Mouse (Mus musculus): ENCODE measurements around the gene Dusp13. TPM values are rescaled to one million over a fixed set of nuclear protein-coding genes. Genes with fewer than 3 reads are reported as not detected.

Dusp13 gene
- total RNA-seq, 2 experiments from 2014 or later: not detected

DNA sequence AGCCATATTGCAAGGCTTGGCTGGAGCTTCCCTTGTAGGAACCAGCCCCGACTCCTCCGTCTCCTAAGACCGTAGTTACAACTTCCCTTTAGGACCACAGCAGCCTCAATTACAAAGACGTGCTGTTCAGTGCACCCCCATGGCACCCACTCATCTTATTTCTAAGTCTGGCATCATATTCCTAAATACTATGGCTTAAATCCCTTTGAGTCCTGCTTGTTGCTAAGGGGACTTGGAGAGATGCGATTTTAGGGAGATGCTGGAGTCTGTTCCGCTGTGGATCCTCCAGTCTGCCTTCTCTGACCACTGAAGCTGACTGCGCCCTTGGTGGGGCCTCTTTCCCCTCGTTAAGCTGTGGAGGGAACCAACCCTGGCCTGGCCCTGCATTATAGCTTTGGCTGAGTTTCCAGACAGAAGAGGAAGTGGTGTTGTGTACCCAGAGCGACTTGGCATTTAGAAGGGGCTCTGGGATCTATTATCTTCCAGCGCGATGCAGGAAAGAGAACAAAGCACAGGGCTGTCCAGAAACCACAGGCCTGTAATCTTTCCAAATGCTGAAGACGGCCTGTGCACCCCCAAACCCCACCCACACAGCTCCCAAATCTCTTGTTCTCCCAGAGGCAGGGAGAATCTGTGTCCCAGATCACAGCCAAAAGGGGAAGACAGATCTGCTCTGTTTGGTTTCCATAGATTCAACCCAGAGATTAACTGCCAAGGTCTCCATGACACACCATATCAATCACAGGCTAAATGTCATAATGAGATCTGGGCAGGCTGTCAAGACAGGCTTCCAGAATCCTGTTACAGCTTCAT, 44.0 kb downstream of the Dusp13 start:
- peak; percentile 85 for ATAC-seq (replicated peaks; ENCODE audit: poor library complexity)

DNA sequence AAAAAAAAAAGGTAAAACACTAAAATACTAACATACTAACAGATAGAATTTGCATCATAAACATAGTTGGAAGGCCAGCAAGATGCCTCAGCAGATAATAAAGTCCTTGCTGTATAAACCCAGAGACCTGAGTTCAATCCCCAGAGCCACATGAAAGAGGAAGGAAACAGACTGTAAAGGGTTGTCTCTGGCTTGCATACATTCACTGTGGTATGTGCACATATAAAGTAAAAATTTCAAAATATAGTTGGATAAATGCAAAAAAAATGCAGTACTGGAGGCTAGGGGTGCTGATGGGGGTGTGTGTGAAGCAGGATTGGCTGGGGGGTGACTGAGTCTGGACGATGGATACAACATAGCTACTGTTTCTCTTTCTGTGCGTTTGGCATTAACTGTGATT, 45.5 kb downstream of the Dusp13 start:
- peak; percentile 41 for ATAC-seq (replicated peaks; ENCODE audit: poor library complexity)

DNA sequence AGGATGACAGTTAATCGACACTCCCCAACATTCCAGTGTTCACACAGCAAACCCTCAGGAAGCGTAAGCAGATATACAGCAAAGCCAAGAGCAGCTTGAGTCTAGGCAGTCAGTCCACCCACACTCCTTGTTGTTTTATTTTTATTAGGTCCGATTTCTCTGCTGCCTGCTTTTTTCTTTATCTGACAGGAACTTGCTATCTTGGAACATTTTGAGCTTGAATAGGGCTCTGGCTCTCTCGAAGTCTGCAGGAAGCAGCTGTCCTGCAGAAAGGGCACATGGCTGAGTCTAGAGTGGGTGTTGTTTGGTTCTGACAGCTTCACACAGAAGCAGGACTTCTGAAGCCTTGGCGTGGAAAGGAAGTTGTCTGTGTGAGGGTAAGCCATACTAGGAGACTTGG, 47.7 kb downstream of the Dusp13 start:
- ATAC-seq (replicated peaks; ENCODE audit: poor library complexity): no peak

DNA sequence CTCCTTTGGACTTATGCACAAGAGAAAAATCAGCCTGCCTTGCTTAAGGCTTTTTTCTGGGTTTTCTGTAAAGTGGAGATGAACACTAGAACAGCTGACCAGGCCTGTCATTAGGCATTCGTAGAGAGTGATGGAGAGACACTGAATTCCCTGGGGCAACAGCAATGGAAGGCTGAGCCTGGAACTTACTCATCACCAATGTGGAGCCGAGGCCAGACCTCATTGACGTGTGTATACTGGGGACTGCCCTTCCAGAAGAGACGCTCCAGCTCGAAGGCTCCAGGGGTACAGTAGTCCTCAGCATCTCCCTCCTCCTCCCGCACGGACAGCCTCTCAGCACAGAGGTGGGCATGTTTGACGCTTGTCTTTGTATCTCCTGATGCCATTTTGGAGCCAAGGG, 48.3 kb downstream of the Dusp13 start:
- no peak for ATAC-seq (replicated peaks; ENCODE audit: poor library complexity)

DNA sequence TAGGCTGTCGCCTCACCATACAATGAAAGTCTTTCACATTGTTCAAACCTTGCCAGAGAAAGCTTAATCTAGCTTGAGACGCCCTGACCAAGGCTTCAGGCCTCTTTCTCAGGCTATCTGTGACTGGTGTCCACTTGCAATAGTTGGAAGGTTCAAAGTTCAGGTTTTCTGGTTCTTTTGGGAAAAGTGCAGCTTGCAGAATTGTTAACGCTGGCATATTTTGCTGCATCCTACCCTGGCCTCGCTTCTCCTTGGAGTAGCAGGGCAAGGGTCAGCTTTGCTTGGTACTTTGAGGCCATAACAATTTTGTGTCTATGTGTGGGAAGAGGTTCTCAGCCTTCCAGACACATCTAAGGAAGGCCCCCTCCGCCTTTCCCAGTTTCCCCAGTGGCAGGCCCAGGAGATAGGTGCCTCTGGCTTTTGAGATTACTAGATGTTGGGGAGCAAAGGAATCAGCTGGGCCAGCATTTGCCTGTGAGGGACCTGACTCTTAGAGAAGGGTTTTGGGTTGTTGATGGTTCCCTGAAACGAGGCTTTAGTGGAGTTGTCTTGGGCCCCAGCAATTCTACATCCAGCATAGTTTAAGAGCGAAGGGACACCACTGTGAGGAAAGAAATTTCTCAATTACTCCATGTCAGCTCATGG, 54.7 kb downstream of the Dusp13 start:
- ATAC-seq (replicated peaks; ENCODE audit: poor library complexity): no peak

DNA sequence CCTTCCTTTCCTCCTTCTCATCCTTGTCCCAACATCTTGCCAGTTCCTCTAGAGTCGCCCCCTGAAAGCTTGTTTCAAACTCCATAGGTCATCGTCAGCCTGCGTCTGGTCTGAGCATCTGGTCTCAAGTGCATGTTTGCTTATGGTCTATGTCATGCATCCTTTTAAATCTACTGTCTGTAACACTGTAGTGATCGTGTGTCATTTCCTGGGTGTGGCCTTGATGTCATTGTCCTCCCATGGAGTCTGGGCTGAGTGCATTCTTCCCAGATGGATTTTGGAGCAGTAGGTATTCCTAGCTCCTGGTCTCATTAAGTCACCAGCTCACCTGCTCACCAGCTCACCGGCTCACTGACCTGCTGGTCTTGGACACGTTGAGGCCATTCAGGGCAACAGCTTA, 56.0 kb downstream of the Dusp13 start:
- ATAC-seq (replicated peaks; ENCODE audit: poor library complexity): no peak

DNA sequence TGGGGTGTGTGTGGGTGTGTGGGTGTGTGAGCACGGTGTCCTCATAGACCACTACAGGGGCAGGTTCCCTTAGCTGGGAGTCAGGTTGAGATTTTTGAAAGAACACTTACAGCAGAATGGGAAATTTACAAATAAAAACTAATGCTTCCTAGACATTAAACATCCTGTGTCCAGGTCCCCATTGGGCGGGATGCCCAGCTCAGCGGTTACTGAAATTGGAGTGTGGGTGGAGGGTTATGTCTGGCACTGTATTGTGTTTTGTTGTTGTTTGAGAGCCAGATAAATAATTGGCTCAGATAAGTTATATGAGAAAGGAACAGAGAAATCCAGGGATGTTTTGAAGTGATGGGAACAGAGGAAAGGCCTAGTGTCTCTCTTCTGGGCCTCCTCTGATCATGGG, 59.9 kb downstream of the Dusp13 start:
- ATAC-seq (replicated peaks; ENCODE audit: poor library complexity): no peak

DNA sequence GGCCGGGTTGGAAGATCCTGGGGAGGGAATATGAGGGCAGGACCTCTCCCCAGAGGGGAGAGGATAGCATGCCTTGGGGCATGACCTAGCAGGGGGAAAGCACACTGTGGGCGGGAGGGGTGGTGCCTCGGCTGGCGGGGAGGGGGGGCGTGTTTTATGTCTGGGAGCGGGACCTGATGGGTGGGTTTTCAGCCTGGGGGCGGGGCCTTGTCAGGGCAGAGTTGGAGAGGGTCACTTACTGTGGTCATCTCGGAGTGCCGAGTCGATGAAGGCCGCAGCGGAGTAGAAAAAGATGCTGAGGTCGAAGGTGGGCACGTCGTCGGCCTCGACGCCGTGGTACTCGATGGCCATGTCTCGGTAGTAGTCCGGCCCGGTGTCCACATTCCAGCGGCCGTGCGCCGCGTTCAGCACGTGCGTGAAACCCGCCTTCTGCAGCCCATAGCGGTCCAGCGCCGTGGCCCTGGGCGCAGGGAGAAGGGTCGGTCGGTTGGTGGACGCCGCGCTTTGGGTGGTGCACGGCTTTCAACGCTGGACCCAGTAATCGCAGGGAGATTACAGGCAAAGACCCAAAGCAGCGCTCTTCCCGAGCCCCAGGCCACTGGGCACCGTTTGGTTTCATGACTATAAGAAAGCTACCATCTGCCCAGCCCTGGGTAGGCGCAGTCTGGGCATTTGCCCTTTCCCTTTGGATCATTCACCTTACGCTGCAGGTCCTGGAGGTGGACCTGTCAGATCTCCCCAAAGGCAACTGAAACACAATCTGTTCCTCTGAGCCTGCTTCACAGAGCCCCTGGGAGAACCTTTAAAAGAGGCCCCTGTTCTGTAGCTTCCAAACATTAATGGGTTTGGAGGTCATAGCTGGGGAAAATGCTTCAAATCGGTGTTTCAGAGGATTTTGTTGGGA, 64.4 kb downstream of the Dusp13 start:
- ATAC-seq (replicated peaks; ENCODE audit: poor library complexity): no peak

DNA sequence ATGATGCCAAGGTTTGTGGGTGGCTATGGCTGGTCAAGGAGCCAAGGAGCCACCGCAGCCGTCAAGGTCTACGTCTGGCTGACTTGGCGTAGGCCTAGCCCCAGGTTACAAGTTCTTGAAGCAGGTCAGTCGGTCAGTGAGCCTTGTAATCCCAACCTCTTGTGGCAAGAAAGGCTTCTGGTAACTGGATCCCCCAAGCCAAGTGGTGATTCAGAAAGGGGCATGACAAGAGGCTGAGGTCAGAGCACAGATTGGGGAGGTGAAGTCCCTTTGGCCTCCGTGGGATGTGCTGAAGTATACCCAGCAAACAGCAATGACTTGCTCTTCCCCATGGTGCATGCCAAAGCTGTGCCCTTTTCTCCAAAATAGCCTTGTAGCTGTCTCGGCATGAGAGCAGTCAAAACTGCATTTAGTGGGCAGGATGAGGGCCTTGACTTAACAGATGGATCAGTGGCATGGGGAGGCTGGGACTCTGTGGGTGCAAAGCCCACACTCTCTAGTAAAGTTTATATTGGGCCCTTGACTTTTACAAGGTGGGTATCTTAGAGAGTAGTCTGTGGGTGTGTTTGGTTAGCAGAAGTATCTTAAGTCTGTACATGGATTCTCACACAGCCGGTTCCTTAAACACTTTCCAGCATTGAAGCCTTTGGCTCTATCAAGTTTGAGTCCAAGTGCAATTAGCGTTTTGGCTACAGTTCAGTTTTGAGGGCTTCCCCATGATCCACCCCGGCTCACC, 65.4 kb downstream of the Dusp13 start:
- no peak for ATAC-seq (replicated peaks; ENCODE audit: poor library complexity)

DNA sequence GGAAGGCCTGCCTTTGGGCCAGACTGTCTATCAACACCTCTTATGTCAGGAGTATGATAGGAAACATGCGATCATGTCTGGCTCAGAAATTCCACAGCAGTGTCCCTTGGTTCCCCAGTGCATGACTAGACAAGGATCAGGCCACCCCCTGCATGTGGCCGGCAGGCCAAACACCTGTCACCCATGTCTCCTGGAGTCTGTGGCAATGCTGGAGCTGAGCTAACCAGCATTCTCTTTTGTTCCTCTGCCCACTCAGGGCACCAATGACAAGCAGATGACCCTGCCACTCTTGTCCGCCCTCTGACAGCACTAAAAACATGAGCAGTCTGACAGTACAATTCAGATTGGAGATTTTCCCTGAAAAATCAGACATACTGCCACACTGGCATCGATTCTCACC, 67.1 kb downstream of the Dusp13 start:
- ATAC-seq (replicated peaks; ENCODE audit: poor library complexity): no peak

Other genes starting within 250 kb of the Dusp13 start
- gene Dupd1, start 36.6 kb downstream of the Dusp13 start, total RNA-seq (2015): not detected in 2 replicates
- not detected in 2 replicates for gene Dupd1, start 36.6 kb downstream of the Dusp13 start, total RNA-seq (2017)
- gene Samd8, start 650 bp downstream of the Dusp13 start, total RNA-seq (2015): 6.2 and 10.3 TPM in 2 replicates
- gene Samd8, start 650 bp downstream of the Dusp13 start, total RNA-seq (2017): 4.4 and 8.7 TPM in 2 replicates
- 468 and 477 TPM in 2 replicates for gene Vdac2, start 74.1 kb upstream of the Dusp13 start, total RNA-seq (2015)
- 395 and 402 TPM in 2 replicates for gene Vdac2, start 74.1 kb upstream of the Dusp13 start, total RNA-seq (2017)
- 40.7 and 50.8 TPM in 2 replicates for gene Comtd1, start 97.8 kb upstream of the Dusp13 start, total RNA-seq (2015)
- 23.5 and 30.2 TPM in 2 replicates for gene Comtd1, start 97.8 kb upstream of the Dusp13 start, total RNA-seq (2017)
- 0.30 and 0.44 TPM in 2 replicates for gene Zfp503, start 238.4 kb upstream of the Dusp13 start, total RNA-seq (2015)
- 0.03 and 0.12 TPM in 2 replicates for gene Zfp503, start 238.4 kb upstream of the Dusp13 start, total RNA-seq (2017)